Mouse (Mus musculus) kidney, postnatal 0 days (tissue): ENCODE data around the gene Acap3. TPM values are rescaled to one million over a fixed set of nuclear protein-coding genes. Genes with fewer than 3 reads are reported as not detected.

ENCODE experiments used
- ATAC-seq: fragments of 200-750 bp; cut with Nextera tagmentation; replicated peaks from 2 replicates; pipeline ENCODE4 v1.8.0; 2017; ENCODE audit warnings: low read depth, moderate number of reproducible peaks, moderate TSS enrichment, moderate library complexity; ENCODE audit not compliant: low FRiP score
- DNase-seq: peaks from one replicate; pipeline ENCODE4 v3.0.0-alpha.2; 2016; ENCODE audit warnings: low spot score
- H3K27ac ChIP-seq: fragments of 300-500 bp; sonication (generic); 2 replicates; pipeline ENCODE4 v1.5.1; 2014; ENCODE audit warnings: mild to moderate bottlenecking
- H3K27me3 ChIP-seq: fragments of 300-500 bp; sonication (generic); 2 replicates; pipeline ENCODE4 v1.6.1; 2014; ENCODE audit warnings: low read length, mixed read lengths; ENCODE audit not compliant: insufficient read depth
- H3K36me3 ChIP-seq: fragments of 300-500 bp; sonication (generic); 2 replicates; pipeline ENCODE4 v1.6.1; 2014; ENCODE audit warnings: low read length, mixed read lengths; ENCODE audit not compliant: insufficient read depth
- H3K4me1 ChIP-seq: fragments of 300-500 bp; sonication (generic); replicated peaks from 2 replicates; pipeline ENCODE4 v1.6.1; 2014; ENCODE audit warnings: antibody characterized with exemption, low read length, mixed read lengths; ENCODE audit not compliant: insufficient read depth
- H3K4me2 ChIP-seq: fragments of 300-500 bp; sonication (generic); 2 replicates; pipeline ENCODE4 v1.6.1; 2014; ENCODE audit warnings: mild to moderate bottlenecking, low read length, moderate library complexity, mixed read lengths
- H3K4me3 ChIP-seq: fragments of 300-500 bp; sonication (generic); replicated peaks from 2 replicates; pipeline ENCODE4 v1.5.1; 2014; ENCODE audit warnings: low read depth, low read length
- H3K9ac ChIP-seq: fragments of 300-500 bp; sonication (generic); 2 replicates; pipeline ENCODE4 v1.6.1; 2014; ENCODE audit warnings: low read depth, low read length
- H3K9me3 ChIP-seq: fragments of 300-500 bp; sonication (generic); replicated peaks from 2 replicates; pipeline ENCODE4 v1.6.1; 2016; ENCODE audit warnings: low read length, inconsistent platforms, mixed read lengths
- CTCF ChIP-seq: IDR thresholded peaks from 2 replicates; pipeline ENCODE4 v1.5.1; 2016; ENCODE audit warnings: antibody characterized with exemption, low read depth, mild to moderate bottlenecking, moderate library complexity
- WGBS: fragments of 180-500 bp; shearing (Covaris S2); extraction: QIAGEN DNeasy Blood & Tissue Kit; methylation state at CpG from one replicate; pipeline ENCODE4 v1.1.7; 2014; 5-methylcytosine and 5-hydroxymethylcytosine counted together
- polyA plus RNA-seq: library from polyadenylated mRNA; unstranded; fragments of >200 nt; fragmentation: Nextera tagmentation; extraction: Ambion mirVana; gene quantifications from 2 replicates; pipeline ENCODE4 v1.2.1, GENCODE M21; 2015

Gene Acap3
- polyA plus RNA-seq, 1 experiment from 2014 or later, result 8.2 TPM

DNA sequence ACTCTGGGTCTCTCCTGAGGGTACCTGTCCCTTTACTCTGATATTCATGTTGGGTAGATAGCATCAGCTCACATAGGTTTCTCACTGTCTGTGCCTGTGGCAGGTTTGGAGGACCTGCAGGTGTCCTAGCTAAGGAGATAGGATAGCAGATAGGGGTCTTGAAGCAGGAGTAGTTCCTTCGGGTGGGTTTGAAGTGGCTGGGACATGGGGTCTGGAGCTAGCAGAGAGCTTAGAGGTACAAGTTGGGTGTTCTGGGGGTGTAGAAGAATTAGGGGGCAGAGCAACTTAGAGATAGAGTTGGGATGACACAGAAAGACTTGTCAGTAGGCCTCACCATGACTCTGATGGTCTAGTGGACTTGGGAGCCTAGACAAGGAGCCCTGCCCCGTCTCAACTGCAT lies 42.2 kb upstream of the Acap3 start:
- H3K9ac ChIP-seq, result no peak overlapping the region
- no peak overlapping the region for H3K27ac ChIP-seq
- H3K4me3 ChIP-seq, result no peak overlapping the region
- DNase-seq, result no peak
- H3K4me2 ChIP-seq, result no peak overlapping the region
- H3K27me3 ChIP-seq, result no peaks in the 10 kb centered on the region
- H3K9me3 ChIP-seq, result no peaks in the 10 kb centered on the region
- no peak for TF ChIP-seq CTCF
- ATAC-seq, result no peak
- WGBS, result 94% methylated on average over 2 of the region's 2 CpGs
- H3K36me3 ChIP-seq, result peaks cover 9% of the 10 kb centered on the region; the same call in 1 of the 2 replicates
- peaks cover 17% of the 10 kb centered on the region for H3K4me1 ChIP-seq

- ATAC-seq, result no peak
Measured at GRCm38 (mm10) chr4:155849792-155850451, 41.7 kb upstream of the Acap3 start.

GRCm38 (mm10) chr4:155851368-155851767 lies 40.3 kb upstream of the Acap3 start:
- Histone ChIP-seq H3K36me3 (peaks cover 28% of the 10 kb centered on the region), H3K9ac (no peak overlapping the region), H3K27ac (no peak overlapping the region), H3K27me3 (no peaks in the 10 kb centered on the region), H3K9me3 (no peaks in the 10 kb centered on the region), H3K4me3 (no peak overlapping the region), H3K4me2 (no peak overlapping the region), H3K4me1 (peaks cover 17% of the 10 kb centered on the region)
- no peak for TF ChIP-seq CTCF
- no peak for ATAC-seq
- DNase-seq, result no peak
- WGBS, result 87% methylated on average over 3 of the region's 3 CpGs

More at GRCm38 (mm10) chr4:155849792-155850451, 41.7 kb upstream of the Acap3 start:
- no peak overlapping the region for H3K4me3 ChIP-seq
- 90% methylated on average over 3 of the region's 3 CpGs for WGBS
- no peak overlapping the region for H3K27ac ChIP-seq
- H3K9ac ChIP-seq, result no peak overlapping the region
- no peak for TF ChIP-seq CTCF
- no peaks in the 10 kb centered on the region for H3K9me3 ChIP-seq
- no peak for DNase-seq
- H3K4me1 ChIP-seq, result peaks cover 17% of the 10 kb centered on the region
- no peak overlapping the region for H3K4me2 ChIP-seq
- peaks cover 14% of the 10 kb centered on the region; the same call in 1 of the 2 replicates for H3K36me3 ChIP-seq
- no peaks in the 10 kb centered on the region for H3K27me3 ChIP-seq

GRCm38 (mm10) chr4:155851951-155852411 lies 39.6 kb upstream of the Acap3 start:
- H3K4me1 ChIP-seq, result peaks cover 12% of the 10 kb centered on the region
- H3K27me3 ChIP-seq, result no peaks in the 10 kb centered on the region
- ATAC-seq (no peak), DNase-seq (no peak)
- no peak overlapping the region for H3K4me2 ChIP-seq
- H3K9ac ChIP-seq, result no peak overlapping the region
- H3K27ac ChIP-seq, result no peak overlapping the region
- 73% methylated on average over 2 of the region's 2 CpGs for WGBS
- H3K9me3 ChIP-seq, result no peaks in the 10 kb centered on the region
- no peak overlapping the region for H3K4me3 ChIP-seq
- H3K36me3 ChIP-seq, result peaks cover 34% of the 10 kb centered on the region
- TF ChIP-seq CTCF, result no peak

GRCm38 (mm10) chr4:155853421-155853820 lies 38.2 kb upstream of the Acap3 start:
- H3K27ac ChIP-seq, result no peak overlapping the region

DNA sequence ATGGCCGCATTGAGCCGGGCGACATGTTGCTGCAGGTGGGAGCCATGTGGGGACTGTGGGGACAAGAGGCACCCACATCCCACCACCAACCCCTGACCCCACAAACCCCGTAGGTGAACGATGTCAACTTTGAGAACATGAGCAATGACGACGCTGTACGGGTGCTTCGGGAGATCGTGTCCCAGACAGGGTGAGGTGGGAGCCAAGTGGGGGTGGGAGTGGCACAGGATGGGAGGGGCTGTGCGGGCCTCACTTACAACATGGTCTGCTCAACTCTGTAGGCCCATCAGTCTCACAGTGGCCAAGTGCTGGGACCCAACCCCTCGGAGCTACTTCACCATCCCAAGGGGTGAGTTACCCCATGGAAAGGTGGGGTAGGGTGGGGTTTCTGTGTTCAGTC lies 36.6 kb upstream of the Acap3 start:
- DNase-seq (no peak), ATAC-seq (no peak)
- Histone ChIP-seq H3K4me2 (no peak overlapping the region), H3K4me1 (no peaks in the 10 kb centered on the region; the same call in 1 of the 2 replicates), H3K9me3 (no peaks in the 10 kb centered on the region), H3K36me3 (peaks cover 51% of the 10 kb centered on the region), H3K27ac (no peak overlapping the region), H3K4me3 (no peak overlapping the region), H3K9ac (no peak overlapping the region), H3K27me3 (no peaks in the 10 kb centered on the region)
- 96% methylated on average over 12 of the region's 12 CpGs for WGBS
- no peak for TF ChIP-seq CTCF

More at GRCm38 (mm10) chr4:155853421-155853820, 38.2 kb upstream of the Acap3 start:
- DNase-seq, result no peak
- peaks cover 6% of the 10 kb centered on the region for H3K4me1 ChIP-seq
- no peaks in the 10 kb centered on the region for H3K27me3 ChIP-seq
- no peak for TF ChIP-seq CTCF
- WGBS, result 91% methylated on average over 9 of the region's 9 CpGs
- H3K9me3 ChIP-seq, result no peaks in the 10 kb centered on the region
- H3K4me2 ChIP-seq, result no peak overlapping the region
- no peak overlapping the region for H3K9ac ChIP-seq
- H3K4me3 ChIP-seq, result no peak overlapping the region
- H3K36me3 ChIP-seq, result peaks cover 48% of the 10 kb centered on the region
- no peak for ATAC-seq

GRCm38 (mm10) chr4:155856071-155856470 lies 35.6 kb upstream of the Acap3 start:
- ATAC-seq (no peak), DNase-seq (no peak)
- Histone ChIP-seq H3K9me3 (no peaks in the 10 kb centered on the region), H3K4me2 (no peak overlapping the region), H3K27ac (no peak overlapping the region), H3K4me3 (no peak overlapping the region), H3K4me1 (no peaks in the 10 kb centered on the region; the same call in 1 of the 2 replicates), H3K9ac (no peak overlapping the region), H3K36me3 (peaks cover 53% of the 10 kb centered on the region), H3K27me3 (no peaks in the 10 kb centered on the region)
- TF ChIP-seq CTCF, result no peak
- WGBS, result 90% methylated on average over 12 of the region's 12 CpGs
